Mouse (Mus musculus): Measurements from ENCODE around the gene Tmem79. TPM values are rescaled to one million over a fixed set of nuclear protein-coding genes. Genes with fewer than 3 reads are reported as not detected.

Tmem79 gene
- 29.9 and 30.1 TPM in 2 replicates for polyA plus RNA-seq (2015; fragmentation: Nextera tagmentation; extraction: Ambion mirVana)

GRCm38 (mm10) chr3:88336058-88337013, at the start of gene Tmem79, which contains the start of gene Smg5:
Tmem79 (minus strand) TSS chr3:88336148.
Smg5 (plus strand) TSS chr3:88336260.

DNA sequence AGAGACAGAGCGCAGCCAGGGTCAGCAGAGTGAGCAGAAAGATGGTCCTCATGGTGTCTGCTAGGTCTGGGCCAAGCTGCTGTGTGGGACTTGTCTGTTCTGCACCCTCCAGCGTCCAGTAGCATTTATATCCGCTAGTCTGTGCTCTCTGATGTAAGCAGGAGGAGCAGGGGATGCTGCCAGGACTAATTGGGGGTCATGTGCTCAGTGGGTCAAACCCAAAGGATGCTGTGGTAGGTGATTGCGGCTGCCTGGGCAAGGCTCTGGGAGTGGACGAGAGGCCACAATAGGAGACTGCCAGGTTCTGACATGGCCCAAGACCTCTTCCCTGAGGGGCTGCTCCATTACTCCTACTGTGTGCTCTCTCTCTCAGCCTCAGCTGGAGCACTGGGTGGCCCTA, 48.4 kb upstream of the Tmem79 start, which contains the start of gene Bglap:
TSS of gene Bglap (minus strand) at position 101 of the 400 bp plus-strand sequence.

GRCm38 (mm10) chr3:88378599-88378998, 42.7 kb upstream of the Tmem79 start, which contains the start of gene Bglap2:
Bglap2 (minus strand) TSS chr3:88378699.

GRCm38 (mm10) chr3:88372643-88373042, 36.7 kb upstream of the Tmem79 start, which contains the start of gene Bglap3:
Bglap3 (minus strand) TSS chr3:88372743.

GRCm38 (mm10) chr3:88364337-88364736, 28.4 kb upstream of the Tmem79 start, which contains the start of gene Paqr6:
Paqr6 (plus strand) TSS chr3:88364584.

DNA sequence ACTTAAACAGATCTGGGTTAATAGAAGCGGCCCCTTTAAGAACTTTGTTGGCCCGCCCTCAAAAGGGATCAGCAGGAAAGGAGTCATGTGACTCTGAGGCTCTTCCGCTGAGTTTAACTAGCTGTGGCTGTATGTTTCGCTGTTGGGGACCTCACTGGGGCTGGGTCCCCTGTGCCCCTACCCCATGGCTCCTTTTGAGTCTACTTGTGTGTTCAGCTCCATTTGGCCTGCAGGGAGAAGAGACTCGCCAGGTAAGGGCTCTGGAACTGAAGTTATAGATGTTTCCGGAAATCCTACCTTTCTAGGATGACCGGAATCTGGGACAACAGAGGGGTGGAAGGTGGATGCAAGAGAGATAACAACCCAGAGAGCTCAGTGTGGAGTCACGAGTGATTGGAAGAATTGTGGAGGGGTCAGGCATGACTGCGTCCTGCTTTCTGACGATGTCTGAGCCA, 11.0 kb downstream of the Tmem79 start, which contains the start of gene Glmp:
TSS of gene Glmp (plus strand) at position 73 of the 455 bp plus-strand sequence.

DNA sequence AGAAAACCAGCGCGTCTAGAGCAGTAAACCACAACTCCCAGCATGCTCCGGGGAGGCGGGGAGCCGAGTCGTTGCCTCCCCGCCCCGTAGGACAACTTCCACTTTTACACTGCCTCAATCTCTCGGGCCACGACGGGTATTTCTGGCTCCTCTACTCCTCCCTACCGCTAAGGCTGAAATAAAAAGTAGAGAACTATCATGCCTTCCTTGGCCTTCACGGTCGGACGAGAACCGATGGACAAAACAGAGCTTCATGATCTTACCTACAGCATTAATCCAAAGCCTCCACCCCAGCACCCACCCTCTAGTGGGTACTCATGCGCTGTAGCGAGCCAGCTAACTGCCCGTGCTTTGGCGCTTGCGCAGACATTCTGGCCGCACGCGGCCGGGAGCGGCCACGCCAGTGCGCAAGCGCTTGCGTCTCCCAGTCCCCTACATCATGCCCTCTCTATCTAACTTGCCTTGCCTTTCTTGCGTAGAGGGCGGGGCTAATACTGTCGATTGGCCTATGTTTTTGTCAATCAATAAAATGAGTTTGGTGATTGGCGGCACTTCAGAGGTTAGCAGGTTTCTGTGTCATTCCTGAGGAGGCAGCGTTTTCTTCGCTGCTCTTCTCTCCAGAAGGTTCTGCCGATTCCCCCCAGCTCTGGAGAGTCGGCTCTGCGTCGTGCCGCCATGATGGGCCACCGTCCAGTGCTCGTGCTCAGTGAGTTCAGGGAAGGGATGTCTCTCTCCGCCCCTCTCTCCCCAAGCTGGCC, 39.2 kb downstream of the Tmem79 start, which contains the start of the genes Tsacc and Cct3:
TSS of gene Tsacc (minus strand) at position 439 of the 758 bp plus-strand sequence.
TSS of gene Cct3 (plus strand) at position 556 of the 758 bp plus-strand sequence.

GRCm38 (mm10) chr3:88287110-88287509, 48.8 kb downstream of the Tmem79 start, which contains the start of gene Gm38392:
Gm38392 (minus strand) TSS chr3:88287210.

Other genes starting within 250 kb of the Tmem79 start
- gene Mef2d, start 193.8 kb downstream of the Tmem79 start, polyA plus RNA-seq (2015; fragmentation: Nextera tagmentation; extraction: Ambion mirVana): 15.1 and 16.4 TPM in 2 replicates
- 1.3 and 2.0 TPM in 2 replicates for gene Rhbg, start 81.4 kb downstream of the Tmem79 start, polyA plus RNA-seq (2015; fragmentation: Nextera tagmentation; extraction: Ambion mirVana)
- 0.20 and 0.99 TPM in 2 replicates for gene Gm38392, start 48.9 kb downstream of the Tmem79 start, polyA plus RNA-seq (2015; fragmentation: Nextera tagmentation; extraction: Ambion mirVana)
- 9.2 and 10.0 TPM in 2 replicates for gene Tsacc, start 39.1 kb downstream of the Tmem79 start, polyA plus RNA-seq (2015; fragmentation: Nextera tagmentation; extraction: Ambion mirVana)
- 308 and 322 TPM in 2 replicates for gene Cct3, start 39.0 kb downstream of the Tmem79 start, polyA plus RNA-seq (2015; fragmentation: Nextera tagmentation; extraction: Ambion mirVana)
- 157 and 169 TPM in 2 replicates for gene Glmp, start 11.1 kb downstream of the Tmem79 start, polyA plus RNA-seq (2015; fragmentation: Nextera tagmentation; extraction: Ambion mirVana)
- 25.6 and 28.1 TPM in 2 replicates for gene Smg5, start 112 bp upstream of the Tmem79 start, polyA plus RNA-seq (2015; fragmentation: Nextera tagmentation; extraction: Ambion mirVana)
- 45.2 and 47.2 TPM in 2 replicates for gene Paqr6, start 28.4 kb upstream of the Tmem79 start, polyA plus RNA-seq (2015; fragmentation: Nextera tagmentation; extraction: Ambion mirVana)
- gene Bglap3, start 36.6 kb upstream of the Tmem79 start, polyA plus RNA-seq (2015; fragmentation: Nextera tagmentation; extraction: Ambion mirVana): 1.2 and 1.5 TPM in 2 replicates
- gene Bglap2, start 42.6 kb upstream of the Tmem79 start, polyA plus RNA-seq (2015; fragmentation: Nextera tagmentation; extraction: Ambion mirVana): 4.9 and 8.9 TPM in 2 replicates
- gene Bglap, start 48.3 kb upstream of the Tmem79 start, polyA plus RNA-seq (2015; fragmentation: Nextera tagmentation; extraction: Ambion mirVana): 0.49 TPM in 1 of 2 replicates, not detected in the other
- gene Pmf1, start 74.2 kb upstream of the Tmem79 start, polyA plus RNA-seq (2015; fragmentation: Nextera tagmentation; extraction: Ambion mirVana): 45.0 and 46.8 TPM in 2 replicates
- gene Slc25a44, start 89.0 kb upstream of the Tmem79 start, polyA plus RNA-seq (2015; fragmentation: Nextera tagmentation; extraction: Ambion mirVana): 10.1 TPM in 2 replicates
- gene Sema4a, start 125.0 kb upstream of the Tmem79 start, polyA plus RNA-seq (2015; fragmentation: Nextera tagmentation; extraction: Ambion mirVana): 17.7 and 20.0 TPM in 2 replicates
- gene Lmna, start 173.8 kb upstream of the Tmem79 start, polyA plus RNA-seq (2015; fragmentation: Nextera tagmentation; extraction: Ambion mirVana): 294 and 327 TPM in 2 replicates
- 2.1 TPM in 2 replicates for gene Mex3a, start 196.2 kb upstream of the Tmem79 start, polyA plus RNA-seq (2015; fragmentation: Nextera tagmentation; extraction: Ambion mirVana)
- 90.9 and 91.9 TPM in 2 replicates for gene Rab25, start 212.2 kb upstream of the Tmem79 start, polyA plus RNA-seq (2015; fragmentation: Nextera tagmentation; extraction: Ambion mirVana)
- 127 and 138 TPM in 2 replicates for gene Lamtor2, start 216.9 kb upstream of the Tmem79 start, polyA plus RNA-seq (2015; fragmentation: Nextera tagmentation; extraction: Ambion mirVana)
- gene Ubqln4, start 217.6 kb upstream of the Tmem79 start, polyA plus RNA-seq (2015; fragmentation: Nextera tagmentation; extraction: Ambion mirVana): 14.4 and 16.4 TPM in 2 replicates
- 191 and 192 TPM in 2 replicates for gene Ssr2, start 239.7 kb upstream of the Tmem79 start, polyA plus RNA-seq (2015; fragmentation: Nextera tagmentation; extraction: Ambion mirVana)

Data from urinary bladder, postnatal 0 days (tissue).